Mouse (Mus musculus) embryonic fibroblast, embryonic 13.5 days (primary cell): ENCODE data around the gene Tnfsf9. TPM values are rescaled to one million over a fixed set of nuclear protein-coding genes. Genes with fewer than 3 reads are reported as not detected.

Experiments
- H3K27ac ChIP-seq: 2 replicates; pipeline ENCODE4 v1.5.1; 2012; ENCODE audit warnings: low read length, control low read depth, inconsistent platforms; ENCODE audit not compliant: insufficient read depth
- H3K4me1 ChIP-seq: 2 replicates; pipeline ENCODE4 v1.6.1; 2011; ENCODE audit warnings: low read length; ENCODE audit not compliant: control insufficient read depth, insufficient read depth
- H3K4me3 ChIP-seq: 2 replicates; pipeline ENCODE4 v1.5.1; 2011; ENCODE audit warnings: mild to moderate bottlenecking, control low read depth, low read length; ENCODE audit not compliant: insufficient read depth
- CTCF ChIP-seq: IDR thresholded peaks from 2 replicates; pipeline ENCODE4 v1.5.1; 2011; ENCODE audit warnings: mild to moderate bottlenecking, control low read depth, low read length, moderate library complexity, borderline replicate concordance; ENCODE audit not compliant: insufficient read depth
- POLR2A ChIP-seq: IDR thresholded peaks from 2 replicates; pipeline ENCODE4 v1.6.1; 2011; ENCODE audit warnings: low read depth, mild to moderate bottlenecking, control low read depth, low read length, moderate library complexity
- polyA plus RNA-seq: library from polyadenylated mRNA; stranded (reverse); fragments of >200 nt; gene quantifications from 2 replicates; pipeline ENCODE4 v1.2.4, GENCODE M21; 2011; ENCODE audit warnings: low read depth; ENCODE audit not compliant: missing spikeins, insufficient read length

Tnfsf9 gene
- polyA plus RNA-seq, 1 experiment = 4.3 TPM

GRCm38 (mm10) chr17:57066908-57067307, 38.2 kb upstream of the Tnfsf9 start:
- H3K4me3 ChIP-seq = no peak overlapping the region
- no peaks in the 10 kb centered on the region for H3K4me1 ChIP-seq
- H3K27ac ChIP-seq = no peak overlapping the region
- TF ChIP-seq CTCF = no peak
- TF ChIP-seq POLR2A = no peak

DNA sequence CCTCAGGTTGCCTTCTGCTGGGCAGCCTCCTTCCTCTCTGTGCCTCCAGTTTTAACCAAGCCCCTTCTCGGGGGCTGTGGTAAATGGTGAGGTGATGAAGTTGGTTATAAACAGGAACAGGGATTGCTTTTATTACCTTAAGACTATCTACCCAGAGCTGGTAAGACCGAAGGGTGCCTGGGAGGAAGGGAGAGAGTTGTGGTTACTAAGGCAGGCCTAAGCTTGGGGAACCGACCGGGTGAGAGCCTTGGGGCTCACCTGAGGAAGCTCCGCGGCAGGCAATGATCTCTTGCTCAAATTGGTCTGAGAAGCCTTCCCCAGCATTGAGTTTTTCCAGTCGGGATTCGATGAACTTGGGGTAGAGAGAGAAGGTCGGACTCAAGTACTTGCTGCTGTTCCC, 34.9 kb upstream of the Tnfsf9 start:
- Histone ChIP-seq H3K27ac (no peak overlapping the region), H3K4me3 (no peak overlapping the region), H3K4me1 (no peaks in the 10 kb centered on the region)
- no peak for TF ChIP-seq CTCF

DNA sequence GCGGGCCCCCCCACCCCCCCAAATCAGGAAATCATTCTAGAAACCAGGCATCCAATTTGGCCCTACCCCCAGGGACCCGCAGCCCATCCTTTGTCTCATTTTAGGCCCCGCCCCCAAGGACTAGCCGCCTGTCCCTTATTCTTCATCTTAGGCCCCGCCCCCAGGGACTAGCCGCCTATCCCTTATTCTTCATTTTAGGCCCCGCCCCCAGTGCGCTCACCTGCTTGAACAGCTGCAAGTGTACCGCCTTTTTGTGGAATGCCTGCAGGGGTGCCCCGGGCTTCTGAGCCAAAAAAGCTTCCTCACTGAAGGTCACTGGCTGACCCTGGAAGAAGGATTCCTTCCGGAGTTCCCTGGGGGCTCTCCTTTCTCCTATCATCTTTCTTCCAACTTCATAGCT, 34.4 kb upstream of the Tnfsf9 start:
- no peaks in the 10 kb centered on the region for H3K4me1 ChIP-seq
- no peak overlapping the region for H3K4me3 ChIP-seq
- H3K27ac ChIP-seq = no peak overlapping the region
- TF ChIP-seq CTCF (no peak), POLR2A (no peak)

DNA sequence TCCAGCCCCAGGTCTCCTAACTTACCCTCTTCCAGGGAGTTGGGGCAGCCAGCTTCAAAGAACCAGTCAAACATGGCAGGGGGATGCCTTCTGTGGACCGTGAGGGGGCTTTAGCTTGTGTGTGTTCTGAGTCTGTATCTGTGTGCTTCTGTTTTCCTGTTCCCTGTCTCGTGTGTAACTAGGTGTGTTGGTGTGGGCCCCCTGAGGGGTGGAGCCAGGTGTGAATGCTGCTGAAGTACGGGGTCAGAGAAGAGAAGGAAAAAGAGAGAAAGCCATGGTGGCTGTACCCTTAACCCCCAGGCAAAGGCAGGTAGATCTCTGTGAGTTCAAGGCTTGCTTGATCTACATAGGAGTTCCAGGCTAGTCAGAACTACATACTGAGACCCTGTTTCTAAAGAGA, 28.2 kb upstream of the Tnfsf9 start:
- H3K4me3 ChIP-seq = no peak overlapping the region
- no peak overlapping the region for H3K27ac ChIP-seq
- TF ChIP-seq POLR2A = no peak
- no peak for TF ChIP-seq CTCF
- no peaks in the 10 kb centered on the region for H3K4me1 ChIP-seq

GRCm38 (mm10) chr17:57078336-57078735, 26.8 kb upstream of the Tnfsf9 start, which contains the start of gene Dennd1c:
Gene Dennd1c (minus strand): TSS chr17:57078514.
- TF ChIP-seq POLR2A (no peak), CTCF (no peak)
- H3K27ac ChIP-seq = no peak within 1 kb of the TSS
- H3K4me3 ChIP-seq = no peak within 1 kb of the TSS
- no peaks in the 10 kb centered on the region for H3K4me1 ChIP-seq

DNA sequence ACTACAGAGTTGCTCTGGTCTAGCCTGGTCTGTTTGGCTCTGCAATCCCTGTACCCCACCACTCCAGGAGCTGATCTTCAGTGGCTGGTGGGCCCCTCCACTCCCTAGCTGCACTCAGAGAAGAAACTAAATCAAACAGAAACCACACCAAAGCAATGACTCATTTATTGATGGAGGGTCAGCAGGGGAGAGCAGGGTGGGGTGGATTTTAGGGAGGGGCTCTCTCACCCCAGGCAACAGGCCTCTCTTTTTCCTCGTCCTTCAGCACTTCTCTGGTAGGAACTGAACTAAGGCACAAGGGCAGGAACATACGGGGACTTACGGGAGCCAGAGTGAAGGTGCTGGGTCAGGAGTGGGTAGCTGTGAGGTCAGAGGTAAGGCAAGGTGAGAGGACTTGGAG, 25.2 kb upstream of the Tnfsf9 start:
- TF ChIP-seq POLR2A = no peak
- no peak for TF ChIP-seq CTCF
- H3K4me3 ChIP-seq = no peak overlapping the region

GRCm38 (mm10) chr17:57081234-57081842, 23.8 kb upstream of the Tnfsf9 start:
- TF ChIP-seq POLR2A (no peak), CTCF (no peak)
- Histone ChIP-seq H3K27ac (no peak overlapping the region), H3K4me3 (no peak overlapping the region), H3K4me1 (no peaks in the 10 kb centered on the region)

More for the DNA sequence above, 25.2 kb upstream of the Tnfsf9 start:
- Histone ChIP-seq H3K4me1 (no peaks in the 10 kb centered on the region), H3K27ac (no peak overlapping the region)

DNA sequence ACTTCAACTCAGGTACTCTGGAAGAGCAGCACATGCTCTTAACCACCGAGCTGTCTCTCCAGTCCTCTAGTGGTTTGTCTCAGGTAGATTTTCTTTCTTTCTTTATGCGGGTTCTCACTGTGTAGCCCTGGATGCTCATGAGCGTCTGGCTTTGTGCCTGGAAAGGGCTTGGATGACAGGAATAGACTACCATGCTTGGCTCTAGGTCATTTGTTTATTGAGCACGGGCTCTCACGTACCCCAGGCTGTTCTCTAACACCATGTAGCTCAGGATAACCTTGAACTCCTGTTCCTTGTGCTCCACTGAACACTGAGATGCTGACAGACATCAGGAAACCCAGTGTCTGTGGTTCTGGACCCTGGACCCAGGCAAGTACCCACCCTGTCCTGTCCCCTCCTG, 22.6 kb upstream of the Tnfsf9 start:
- no peak overlapping the region for H3K27ac ChIP-seq
- no peaks in the 10 kb centered on the region for H3K4me1 ChIP-seq
- no peak for TF ChIP-seq CTCF
- no peak for TF ChIP-seq POLR2A
- H3K4me3 ChIP-seq = no peak overlapping the region

- Histone ChIP-seq H3K4me1 (no peaks in the 10 kb centered on the region), H3K4me3 (no peak overlapping the region), H3K27ac (no peak overlapping the region)
- no peak for TF ChIP-seq CTCF
- no peak for TF ChIP-seq POLR2A
Measured at GRCm38 (mm10) chr17:57085970-57086757, 19.0 kb upstream of the Tnfsf9 start.
